Mouse (Mus musculus): ENCODE results near the gene Gpr19. TPM values are rescaled to one million over a fixed set of nuclear protein-coding genes. Genes with fewer than 3 reads are reported as not detected.

Gene Gpr19
- polyA plus RNA-seq, 1 experiment from 2014 or later, result 36.9 TPM

- H3K27me3 ChIP-seq (ENCODE audit: control insufficient read depth, insufficient read depth, low read length), result no peaks in the 10 kb centered on the region
- no peak overlapping the region for H3K4me2 ChIP-seq
- WGBS, result 85% methylated on average over 9 of the region's 9 CpGs
- ATAC-seq (ENCODE audit: low FRiP score), result no peak
- no peaks in the 10 kb centered on the region for H3K36me3 ChIP-seq (ENCODE audit: control insufficient read depth, insufficient read depth, low read length)
- H3K4me1 ChIP-seq (ENCODE audit: control insufficient read depth, insufficient read depth, low read length), result peaks cover 4% of the 10 kb centered on the region; the same call in 1 of the 2 replicates
- no peak overlapping the region for H3K27ac ChIP-seq (ENCODE audit: low read depth, low read length)
- no peaks in the 10 kb centered on the region for H3K9me3 ChIP-seq (ENCODE audit: control insufficient read depth, low read length)
- no peak for DNase-seq (ENCODE audit: low spot score, missing footprints)
- no peak overlapping the region for H3K4me3 ChIP-seq (ENCODE audit: low read depth, low read length)
- H3K9ac ChIP-seq (ENCODE audit: low read length), result no peak overlapping the region
These were observed 63.7 kb downstream of the Gpr19 start for GRCm38 (mm10) chr6:134834585-134835251.

- DNase-seq (ENCODE audit: low spot score, missing footprints) (no peak), ATAC-seq (ENCODE audit: low FRiP score) (no peak)
- Histone ChIP-seq H3K4me2 (peak overlapping the region; percentile 66), H3K36me3 (ENCODE audit: control insufficient read depth, insufficient read depth, low read length) (no peaks in the 10 kb centered on the region), H3K27me3 (ENCODE audit: control insufficient read depth, insufficient read depth, low read length) (no peaks in the 10 kb centered on the region), H3K9me3 (ENCODE audit: control insufficient read depth, low read length) (no peaks in the 10 kb centered on the region), H3K9ac (ENCODE audit: low read length) (peak overlapping the region; percentile 67), H3K4me3 (ENCODE audit: low read depth, low read length) (peak overlapping the region; percentile 71), H3K27ac (ENCODE audit: low read depth, low read length) (no peak overlapping the region), H3K4me1 (ENCODE audit: control insufficient read depth, insufficient read depth, low read length) (peaks cover 11% of the 10 kb centered on the region)
- 5% methylated on average over 10 of the region's 10 CpGs for WGBS
These were observed 67.6 kb downstream of the Gpr19 start for GRCm38 (mm10) chr6:134830776-134831175.

- no peaks in the 10 kb centered on the region for H3K9me3 ChIP-seq (ENCODE audit: control insufficient read depth, low read length)
- H3K27me3 ChIP-seq (ENCODE audit: control insufficient read depth, insufficient read depth, low read length), result no peaks in the 10 kb centered on the region
- DNase-seq (ENCODE audit: low spot score, missing footprints), result peak; percentile 100
- under 1% methylated on average over 50 of the region's 58 CpGs for WGBS
- peak within 1 kb of the TSS; percentile 66 for H3K4me2 ChIP-seq
- H3K27ac ChIP-seq (ENCODE audit: low read depth, low read length), result no peak within 1 kb of the TSS
- peak; percentile 99 for ATAC-seq (ENCODE audit: low FRiP score)
- H3K36me3 ChIP-seq (ENCODE audit: control insufficient read depth, insufficient read depth, low read length), result no peaks in the 10 kb centered on the region
- peak within 1 kb of the TSS; percentile 72 for H3K9ac ChIP-seq (ENCODE audit: low read length)
- H3K4me3 ChIP-seq (ENCODE audit: low read depth, low read length), result peak within 1 kb of the TSS; percentile 71
- peaks cover 11% of the 10 kb centered on the region for H3K4me1 ChIP-seq (ENCODE audit: control insufficient read depth, insufficient read depth, low read length)
These were observed 68.3 kb downstream of the Gpr19 start, which contains the start of gene Crebl2 for GRCm38 (mm10) chr6:134829786-134830700. Gene Crebl2, plus strand, starts transcription at chr6:134830154.

GRCm38 (mm10) chr6:134822844-134823243, 75.5 kb downstream of the Gpr19 start:
- Histone ChIP-seq H3K36me3 (ENCODE audit: control insufficient read depth, insufficient read depth, low read length) (no peaks in the 10 kb centered on the region), H3K27ac (ENCODE audit: low read depth, low read length) (no peak overlapping the region), H3K9ac (ENCODE audit: low read length) (no peak overlapping the region), H3K27me3 (ENCODE audit: control insufficient read depth, insufficient read depth, low read length) (no peaks in the 10 kb centered on the region), H3K9me3 (ENCODE audit: control insufficient read depth, low read length) (no peaks in the 10 kb centered on the region), H3K4me2 (no peak overlapping the region), H3K4me3 (ENCODE audit: low read depth, low read length) (no peak overlapping the region), H3K4me1 (ENCODE audit: control insufficient read depth, insufficient read depth, low read length) (no peaks in the 10 kb centered on the region)
- 69% methylated on average over 10 of the region's 10 CpGs for WGBS
- ATAC-seq (ENCODE audit: low FRiP score) (no peak), DNase-seq (ENCODE audit: low spot score, missing footprints) (no peak)

GRCm38 (mm10) chr6:134820411-134820810, 78.0 kb downstream of the Gpr19 start:
- 70% methylated on average over 6 of the region's 6 CpGs for WGBS
- Histone ChIP-seq H3K27ac (ENCODE audit: low read depth, low read length) (no peak overlapping the region), H3K4me2 (no peak overlapping the region), H3K27me3 (ENCODE audit: control insufficient read depth, insufficient read depth, low read length) (no peaks in the 10 kb centered on the region), H3K9ac (ENCODE audit: low read length) (no peak overlapping the region), H3K9me3 (ENCODE audit: control insufficient read depth, low read length) (no peaks in the 10 kb centered on the region), H3K36me3 (ENCODE audit: control insufficient read depth, insufficient read depth, low read length) (no peaks in the 10 kb centered on the region), H3K4me3 (ENCODE audit: low read depth, low read length) (no peak overlapping the region), H3K4me1 (ENCODE audit: control insufficient read depth, insufficient read depth, low read length) (no peaks in the 10 kb centered on the region)
- no peak for ATAC-seq (ENCODE audit: low FRiP score)
- no peak for DNase-seq (ENCODE audit: low spot score, missing footprints)

- 63% methylated on average over 5 of the region's 5 CpGs for WGBS
- Histone ChIP-seq H3K4me1 (ENCODE audit: control insufficient read depth, insufficient read depth, low read length) (no peaks in the 10 kb centered on the region), H3K27ac (ENCODE audit: low read depth, low read length) (no peak overlapping the region), H3K36me3 (ENCODE audit: control insufficient read depth, insufficient read depth, low read length) (no peaks in the 10 kb centered on the region), H3K9ac (ENCODE audit: low read length) (no peak overlapping the region), H3K9me3 (ENCODE audit: control insufficient read depth, low read length) (no peaks in the 10 kb centered on the region), H3K4me3 (ENCODE audit: low read depth, low read length) (no peak overlapping the region), H3K4me2 (no peak overlapping the region), H3K27me3 (ENCODE audit: control insufficient read depth, insufficient read depth, low read length) (no peaks in the 10 kb centered on the region)
- no peak for DNase-seq (ENCODE audit: low spot score, missing footprints)
- no peak for ATAC-seq (ENCODE audit: low FRiP score)
These were observed 78.6 kb downstream of the Gpr19 start for GRCm38 (mm10) chr6:134819741-134820140.

Other genes starting within 250 kb of the Gpr19 start
- 18.0 and 18.5 TPM in 2 replicates for gene Dusp16, start 106.0 kb downstream of the Gpr19 start, polyA plus RNA-seq (2014; fragmentation: Nextera tagmentation; extraction: Ambion mirVana)
- 0.92 and 1.2 TPM in 2 replicates for gene Crebl2, start 68.4 kb downstream of the Gpr19 start, polyA plus RNA-seq (2014; fragmentation: Nextera tagmentation; extraction: Ambion mirVana)
- gene Cdkn1b, start 21.8 kb upstream of the Gpr19 start, polyA plus RNA-seq (2014; fragmentation: Nextera tagmentation; extraction: Ambion mirVana), result 27.8 and 28.0 TPM in 2 replicates
- gene Apold1, start 83.1 kb upstream of the Gpr19 start, polyA plus RNA-seq (2014; fragmentation: Nextera tagmentation; extraction: Ambion mirVana), result 2.8 and 3.2 TPM in 2 replicates
- 103 TPM in 2 replicates for gene Ddx47, start 113.0 kb upstream of the Gpr19 start, polyA plus RNA-seq (2014; fragmentation: Nextera tagmentation; extraction: Ambion mirVana)
- 2.8 and 3.0 TPM in 2 replicates for gene Gprc5a, start 167.1 kb upstream of the Gpr19 start, polyA plus RNA-seq (2014; fragmentation: Nextera tagmentation; extraction: Ambion mirVana)
- gene Gprc5d, start 219.7 kb upstream of the Gpr19 start, polyA plus RNA-seq (2014; fragmentation: Nextera tagmentation; extraction: Ambion mirVana), result not detected in 2 replicates

Measured in midbrain, embryonic 11.5 days (tissue).